Mouse (Mus musculus): ENCODE measurements around the gene Aurkb. TPM values are rescaled to one million over a fixed set of nuclear protein-coding genes. Genes with fewer than 3 reads are reported as not detected.

Gene Aurkb
- polyA plus RNA-seq, 1 experiment from 2014 or later: 184 TPM

GRCm38 (mm10) chr11:69080855-69081222, 35.4 kb downstream of the Aurkb start:
- no peak overlapping the region for H3K27ac ChIP-seq
- no peak for DNase-seq (ENCODE audit: low spot score)
- peaks cover 3% of the 10 kb centered on the region; the same call in 1 of the 2 replicates for H3K4me1 ChIP-seq (replicated peaks)
- no peaks in the 10 kb centered on the region for H3K36me3 ChIP-seq
- H3K27me3 ChIP-seq (ENCODE audit: insufficient read depth, poor library complexity, severe bottlenecking): no peaks in the 10 kb centered on the region
- WGBS: 88% methylated on average over 8 of the region's 8 CpGs
- no peaks in the 10 kb centered on the region for H3K9me3 ChIP-seq
- no peak overlapping the region for H3K4me3 ChIP-seq

GRCm38 (mm10) chr11:69081613-69082012, 36.2 kb downstream of the Aurkb start:
- Histone ChIP-seq H3K36me3 (no peaks in the 10 kb centered on the region), H3K4me3 (no peak overlapping the region), H3K27me3 (ENCODE audit: insufficient read depth, poor library complexity, severe bottlenecking) (no peaks in the 10 kb centered on the region), H3K27ac (no peak overlapping the region), H3K9me3 (no peaks in the 10 kb centered on the region), H3K4me1 (replicated peaks) (peaks cover 3% of the 10 kb centered on the region; the same call in 1 of the 2 replicates)
- 89% methylated on average over 7 of the region's 7 CpGs for WGBS
- no peak for DNase-seq (ENCODE audit: low spot score)

DNA sequence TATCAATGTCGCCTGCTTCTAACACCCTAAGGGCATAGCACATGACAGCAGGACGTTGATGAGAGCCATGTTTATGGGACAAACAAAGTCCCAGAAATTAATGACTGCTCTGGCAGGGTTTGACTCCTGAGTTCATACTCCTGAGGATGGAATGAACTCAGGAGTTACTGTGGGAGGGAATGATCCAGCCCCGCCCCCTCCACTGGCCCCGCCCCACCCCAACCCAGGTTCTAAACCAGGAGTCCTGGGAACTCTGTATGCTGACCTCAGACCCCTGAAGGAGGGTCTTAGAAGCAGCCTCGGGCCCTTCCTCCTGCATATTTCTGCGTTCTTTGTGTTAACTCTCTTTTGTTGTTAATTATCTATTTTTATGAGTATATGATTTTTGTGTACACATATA, 40.2 kb downstream of the Aurkb start:
- no peaks in the 10 kb centered on the region for H3K27me3 ChIP-seq (ENCODE audit: insufficient read depth, poor library complexity, severe bottlenecking)
- H3K36me3 ChIP-seq: peaks cover 11% of the 10 kb centered on the region
- H3K9me3 ChIP-seq: no peaks in the 10 kb centered on the region
- H3K4me3 ChIP-seq: no peak overlapping the region
- WGBS: 71% methylated on average over 6 of the region's 6 CpGs
- peaks cover 35% of the 10 kb centered on the region for H3K4me1 ChIP-seq (replicated peaks)
- DNase-seq (ENCODE audit: low spot score): no peak
- H3K27ac ChIP-seq: no peak overlapping the region

GRCm38 (mm10) chr11:69086390-69086789, 40.9 kb downstream of the Aurkb start:
- no peak for DNase-seq (ENCODE audit: low spot score)
- Histone ChIP-seq H3K27ac (peak overlapping the region; percentile 71; the same call in 1 of the 2 replicates), H3K4me1 (replicated peaks) (peaks cover 37% of the 10 kb centered on the region), H3K9me3 (no peaks in the 10 kb centered on the region), H3K4me3 (no peak overlapping the region), H3K27me3 (ENCODE audit: insufficient read depth, poor library complexity, severe bottlenecking) (no peaks in the 10 kb centered on the region), H3K36me3 (peaks cover 19% of the 10 kb centered on the region)
- 67% methylated on average over 6 of the region's 6 CpGs for WGBS

- no peaks in the 10 kb centered on the region for H3K9me3 ChIP-seq
- peaks cover 26% of the 10 kb centered on the region for H3K36me3 ChIP-seq
- no peaks in the 10 kb centered on the region for H3K27me3 ChIP-seq (ENCODE audit: insufficient read depth, poor library complexity, severe bottlenecking)
- H3K4me1 ChIP-seq (replicated peaks): peaks cover 42% of the 10 kb centered on the region
- no peak for DNase-seq (ENCODE audit: low spot score)
- H3K4me3 ChIP-seq: no peak overlapping the region; the same call in 1 of the 2 replicates
- WGBS: 43% methylated on average over 4 of the region's 4 CpGs
- peak overlapping the region; percentile 71 for H3K27ac ChIP-seq
These were observed 41.6 kb downstream of the Aurkb start for GRCm38 (mm10) chr11:69087082-69087481.

GRCm38 (mm10) chr11:69087597-69087996, 42.1 kb downstream of the Aurkb start:
- H3K4me3 ChIP-seq: peak overlapping the region; percentile 100
- DNase-seq (ENCODE audit: low spot score): no peak
- no peaks in the 10 kb centered on the region for H3K9me3 ChIP-seq
- H3K4me1 ChIP-seq (replicated peaks): peaks cover 42% of the 10 kb centered on the region
- H3K36me3 ChIP-seq: peaks cover 30% of the 10 kb centered on the region
- H3K27me3 ChIP-seq (ENCODE audit: insufficient read depth, poor library complexity, severe bottlenecking): no peaks in the 10 kb centered on the region
- 69% methylated on average over 2 of the region's 2 CpGs for WGBS
- H3K27ac ChIP-seq: peak overlapping the region; percentile 100

GRCm38 (mm10) chr11:69088103-69088855, 42.8 kb downstream of the Aurkb start, which contains the start of gene Vamp2:
Gene Vamp2 (plus strand): TSS chr11:69088490.
- H3K4me1 ChIP-seq (replicated peaks): peaks cover 42% of the 10 kb centered on the region
- peak within 1 kb of the TSS; percentile 100 for H3K4me3 ChIP-seq
- H3K27ac ChIP-seq: peak within 1 kb of the TSS; percentile 100
- DNase-seq (ENCODE audit: low spot score): peak; percentile 91
- H3K9me3 ChIP-seq: no peaks in the 10 kb centered on the region
- peaks cover 33% of the 10 kb centered on the region for H3K36me3 ChIP-seq
- H3K27me3 ChIP-seq (ENCODE audit: insufficient read depth, poor library complexity, severe bottlenecking): no peaks in the 10 kb centered on the region
- WGBS: 1% methylated on average over 67 of the region's 67 CpGs

GRCm38 (mm10) chr11:69088856-69089615, 43.6 kb downstream of the Aurkb start:
- peak overlapping the region; percentile 100 for H3K4me3 ChIP-seq
- H3K27me3 ChIP-seq (ENCODE audit: insufficient read depth, poor library complexity, severe bottlenecking): no peaks in the 10 kb centered on the region
- H3K4me1 ChIP-seq (replicated peaks): peaks cover 44% of the 10 kb centered on the region
- H3K9me3 ChIP-seq: no peaks in the 10 kb centered on the region
- peak overlapping the region; percentile 100 for H3K27ac ChIP-seq
- WGBS: 11% methylated on average over 25 of the region's 25 CpGs
- H3K36me3 ChIP-seq: peaks cover 33% of the 10 kb centered on the region
- no peak for DNase-seq (ENCODE audit: low spot score)

GRCm38 (mm10) chr11:69089616-69090290, 44.3 kb downstream of the Aurkb start:
- Histone ChIP-seq H3K27ac (peak overlapping the region; percentile 100), H3K4me3 (peak overlapping the region; percentile 100), H3K36me3 (peaks cover 33% of the 10 kb centered on the region), H3K27me3 (ENCODE audit: insufficient read depth, poor library complexity, severe bottlenecking) (no peaks in the 10 kb centered on the region), H3K4me1 (replicated peaks) (peaks cover 51% of the 10 kb centered on the region), H3K9me3 (no peaks in the 10 kb centered on the region)
- WGBS: 93% methylated on average over 12 of the region's 12 CpGs
- no peak for DNase-seq (ENCODE audit: low spot score)

DNA sequence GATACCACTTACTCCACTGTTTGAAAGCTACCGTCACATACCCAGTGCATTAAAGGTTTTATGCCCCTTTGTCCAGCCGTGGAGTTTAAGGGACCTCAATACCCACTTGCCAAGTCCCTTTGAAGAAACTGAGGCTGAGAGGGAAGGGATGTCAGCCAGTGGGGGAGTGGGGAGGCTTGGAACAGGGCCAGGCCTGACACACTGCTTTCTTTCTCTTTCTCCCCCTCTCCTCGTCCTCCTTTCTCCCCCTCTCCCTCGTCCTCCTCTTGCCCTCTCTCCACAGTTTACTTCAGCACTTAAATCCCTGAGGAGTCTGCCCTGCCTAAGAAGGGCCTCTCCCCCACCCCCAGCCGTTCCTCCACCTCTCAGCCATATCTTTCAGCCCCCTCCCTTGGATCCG, 44.9 kb downstream of the Aurkb start:
- no peak for DNase-seq (ENCODE audit: low spot score)

DNA sequence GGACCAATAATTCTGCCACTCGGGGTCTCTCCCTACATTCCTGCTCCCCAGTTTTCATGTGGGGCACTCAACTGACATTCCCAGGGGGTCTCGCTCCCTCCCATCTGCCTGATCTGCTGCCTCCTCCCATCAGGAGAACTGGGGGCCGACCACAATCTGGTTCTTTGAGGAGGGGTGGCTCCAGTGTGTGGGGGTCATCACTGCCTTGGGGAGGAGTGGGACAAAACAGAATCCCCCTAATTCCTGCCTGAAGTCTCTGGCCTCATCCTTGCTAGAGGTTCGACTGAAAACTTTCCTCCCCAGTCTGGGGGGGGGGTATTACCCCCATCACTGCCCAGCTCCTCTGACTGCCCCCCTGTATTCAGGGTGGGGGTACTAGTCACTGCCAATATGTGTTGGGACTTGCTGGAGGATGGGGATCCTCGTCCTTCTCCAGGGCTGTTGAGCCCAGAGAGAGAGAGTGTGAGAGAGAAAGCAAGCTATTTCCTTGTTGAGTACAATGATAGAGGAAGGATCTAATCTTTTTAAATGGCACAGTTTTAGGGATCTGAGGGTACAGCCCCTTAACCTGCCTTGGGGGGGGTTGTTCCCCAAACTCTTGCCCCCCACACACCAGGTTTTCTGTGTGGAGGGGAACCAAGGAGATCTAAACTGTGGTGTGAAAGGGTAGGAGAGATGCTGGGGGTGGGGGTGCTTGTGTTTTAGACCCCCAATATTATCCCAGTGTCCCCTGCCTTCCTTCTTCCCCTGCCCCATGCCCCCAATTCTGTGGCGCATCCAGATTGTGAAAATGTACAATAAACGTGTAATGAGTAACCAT, 46.3 kb downstream of the Aurkb start:
- Histone ChIP-seq H3K9me3 (no peaks in the 10 kb centered on the region), H3K27me3 (ENCODE audit: insufficient read depth, poor library complexity, severe bottlenecking) (no peaks in the 10 kb centered on the region), H3K4me1 (replicated peaks) (peaks cover 70% of the 10 kb centered on the region), H3K4me3 (no peak overlapping the region), H3K36me3 (peaks cover 33% of the 10 kb centered on the region), H3K27ac (no peak overlapping the region)
- 64% methylated on average over 7 of the region's 7 CpGs for WGBS
- no peak for DNase-seq (ENCODE audit: low spot score)

More for the DNA sequence above, 44.9 kb downstream of the Aurkb start:
- Histone ChIP-seq H3K36me3 (peaks cover 33% of the 10 kb centered on the region), H3K4me3 (peak overlapping the region; percentile 100), H3K9me3 (no peaks in the 10 kb centered on the region), H3K4me1 (replicated peaks) (peaks cover 56% of the 10 kb centered on the region), H3K27me3 (ENCODE audit: insufficient read depth, poor library complexity, severe bottlenecking) (no peaks in the 10 kb centered on the region), H3K27ac (no peak overlapping the region)
- 71% methylated on average over 6 of the region's 6 CpGs for WGBS

DNA sequence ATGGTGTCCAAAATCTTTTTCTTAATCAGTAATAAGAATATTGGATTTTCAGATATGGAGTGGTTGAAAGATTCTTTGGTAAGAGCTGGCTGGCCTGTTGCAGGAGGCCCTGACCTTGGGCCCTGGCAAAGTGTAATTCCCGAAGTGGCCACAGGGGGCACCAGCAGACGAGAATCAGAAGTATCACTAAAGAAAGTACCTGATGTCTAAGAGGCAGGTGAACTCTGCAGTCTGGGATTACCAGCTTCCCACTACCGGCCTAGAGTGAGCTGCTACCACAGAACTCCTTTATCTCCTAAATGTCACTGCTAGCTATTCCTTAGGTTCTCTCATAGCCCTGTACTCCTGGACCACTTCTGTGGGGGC, 46.9 kb downstream of the Aurkb start:
- Histone ChIP-seq H3K27me3 (ENCODE audit: insufficient read depth, poor library complexity, severe bottlenecking) (no peaks in the 10 kb centered on the region), H3K9me3 (no peaks in the 10 kb centered on the region), H3K4me1 (replicated peaks) (peaks cover 71% of the 10 kb centered on the region), H3K4me3 (no peak overlapping the region), H3K36me3 (peaks cover 33% of the 10 kb centered on the region), H3K27ac (no peak overlapping the region)
- WGBS: 8% methylated on average over 3 of the region's 3 CpGs
- DNase-seq (ENCODE audit: low spot score): peak; percentile 86

All from hindbrain, embryonic 10.5 days (tissue).